Mouse (Mus musculus): ENCODE data around the gene Aurkb. TPM values are rescaled to one million over a fixed set of nuclear protein-coding genes. Genes with fewer than 3 reads are reported as not detected.

The Aurkb gene
- polyA plus RNA-seq, 1 experiment from 2014 or later: 209 TPM

DNA sequence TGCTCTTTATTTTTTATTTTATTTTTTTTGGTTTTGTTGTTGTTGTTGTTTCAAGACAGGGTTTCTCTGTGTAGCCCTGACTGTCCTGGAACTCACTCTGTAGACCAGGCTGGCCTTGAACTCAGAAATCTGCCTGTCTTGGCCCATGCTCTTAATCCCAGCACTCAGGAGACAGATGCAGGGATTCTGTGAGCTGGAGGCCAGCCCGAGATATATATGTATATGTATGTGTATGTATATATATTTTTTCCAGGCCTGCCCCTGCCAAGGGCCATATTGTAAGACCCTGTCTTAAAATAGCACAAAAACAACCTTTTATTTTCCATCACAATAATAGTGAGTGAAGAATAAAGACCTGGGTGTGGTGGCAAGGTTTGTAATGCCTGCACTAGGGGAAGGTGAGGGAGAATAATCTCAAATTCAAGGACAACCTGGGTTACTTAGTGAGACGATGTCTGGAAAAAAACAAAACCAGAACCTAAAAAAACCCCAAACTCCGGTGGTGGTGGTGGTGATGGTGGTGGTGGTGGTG, 20.0 kb downstream of the Aurkb start:
- H3K4me1 ChIP-seq (ENCODE audit: insufficient read depth): peaks cover 16% of the 10 kb centered on the region
- no peak overlapping the region for H3K27ac ChIP-seq (ENCODE audit: low read depth)
- no peaks in the 10 kb centered on the region for H3K36me3 ChIP-seq (ENCODE audit: insufficient read depth)
- H3K9me3 ChIP-seq (ENCODE audit: low read depth, low read length): no peaks in the 10 kb centered on the region
- ATAC-seq (ENCODE audit: insufficient read depth) (no peak), DNase-seq (no peak)
- no peak overlapping the region for H3K4me3 ChIP-seq (ENCODE audit: low read depth, low read length)
- no peak overlapping the region for H3K9ac ChIP-seq
- WGBS: 57% methylated on average over 3 of the region's 3 CpGs
- no peak for TF ChIP-seq CTCF (IDR thresholded peaks at IDR 0.05; ENCODE audit: low read depth)
- H3K4me2 ChIP-seq: peak overlapping the region; percentile 80
- no peaks in the 10 kb centered on the region for H3K27me3 ChIP-seq (ENCODE audit: insufficient read depth, low read length)

DNA sequence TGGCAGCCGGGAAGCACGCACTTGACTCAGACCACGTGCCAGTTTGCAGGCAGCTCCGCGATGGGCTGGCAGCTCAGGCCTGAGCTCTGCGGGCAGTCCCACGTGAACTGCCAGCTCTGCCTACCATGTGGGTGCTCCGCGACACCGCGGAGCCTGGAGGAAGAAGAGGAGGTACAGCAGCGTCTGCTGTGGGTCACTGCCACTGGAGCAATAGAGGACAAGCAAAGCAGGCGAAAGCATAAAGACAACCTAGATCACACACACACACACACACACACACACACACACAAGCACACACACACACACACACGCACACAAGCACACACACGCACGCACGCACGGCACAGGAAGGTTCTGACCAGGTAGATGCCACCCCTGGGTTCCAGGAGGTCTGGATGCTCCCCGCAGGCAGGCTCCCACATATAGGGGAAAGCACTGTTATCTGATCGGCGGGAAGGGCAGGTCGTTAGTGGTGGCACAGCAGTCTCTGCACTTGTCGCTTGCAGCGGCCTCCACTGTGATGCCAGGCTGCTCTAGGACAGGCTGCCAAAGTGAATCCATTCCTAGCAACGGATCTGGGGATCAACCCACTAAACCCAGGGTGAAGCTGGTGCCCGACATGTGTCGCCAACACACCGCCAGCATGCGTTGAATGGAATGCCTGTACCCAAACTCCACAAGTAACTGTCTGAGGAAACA, 20.9 kb downstream of the Aurkb start:
- ATAC-seq (ENCODE audit: insufficient read depth) (no peak), DNase-seq (peak; percentile 46)
- H3K4me3 ChIP-seq (ENCODE audit: low read depth, low read length): peak overlapping the region; percentile 38
- no peaks in the 10 kb centered on the region for H3K27me3 ChIP-seq (ENCODE audit: insufficient read depth, low read length)
- no peak for TF ChIP-seq CTCF (IDR thresholded peaks at IDR 0.05; ENCODE audit: low read depth)
- WGBS: 3% methylated on average over 29 of the region's 29 CpGs
- H3K4me2 ChIP-seq: peak overlapping the region; percentile 80
- H3K9me3 ChIP-seq (ENCODE audit: low read depth, low read length): no peaks in the 10 kb centered on the region
- H3K9ac ChIP-seq: peak overlapping the region; percentile 47
- peaks cover 17% of the 10 kb centered on the region for H3K4me1 ChIP-seq (ENCODE audit: insufficient read depth)
- H3K27ac ChIP-seq (ENCODE audit: low read depth): no peak overlapping the region
- no peaks in the 10 kb centered on the region for H3K36me3 ChIP-seq (ENCODE audit: insufficient read depth)

DNA sequence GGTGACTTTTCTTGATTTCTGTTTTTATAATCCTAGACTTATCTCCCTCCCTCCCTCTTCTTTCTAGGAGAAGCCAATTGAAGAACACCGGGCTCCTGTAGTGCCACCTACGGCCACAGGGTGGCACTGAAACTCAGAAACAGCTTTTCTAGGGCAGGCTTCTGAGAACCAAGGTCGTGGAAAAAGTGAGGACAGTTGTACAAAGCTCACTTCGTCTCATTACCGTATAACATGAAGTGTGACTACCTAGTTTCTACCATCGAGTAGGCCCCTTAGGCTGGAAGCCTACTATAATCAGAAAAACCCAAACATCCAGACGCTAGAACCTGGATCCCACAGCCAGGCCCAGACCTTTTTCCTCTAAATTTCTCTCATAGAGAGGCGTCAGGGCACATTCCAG, 21.5 kb downstream of the Aurkb start:
- Histone ChIP-seq H3K9me3 (ENCODE audit: low read depth, low read length) (no peaks in the 10 kb centered on the region), H3K36me3 (ENCODE audit: insufficient read depth) (no peaks in the 10 kb centered on the region), H3K9ac (peak overlapping the region; percentile 47; the same call in 1 of the 2 replicates), H3K4me1 (ENCODE audit: insufficient read depth) (peaks cover 17% of the 10 kb centered on the region), H3K4me3 (ENCODE audit: low read depth, low read length) (peak overlapping the region; percentile 38), H3K27ac (ENCODE audit: low read depth) (peak overlapping the region; percentile 19; the same call in 1 of the 2 replicates), H3K27me3 (ENCODE audit: insufficient read depth, low read length) (no peaks in the 10 kb centered on the region), H3K4me2 (peak overlapping the region; percentile 80)
- no peak for ATAC-seq (ENCODE audit: insufficient read depth)
- DNase-seq: peak; percentile 97
- TF ChIP-seq CTCF (IDR thresholded peaks at IDR 0.05; ENCODE audit: low read depth): peak; percentile 86
- WGBS: 8% methylated on average over 8 of the region's 8 CpGs

DNA sequence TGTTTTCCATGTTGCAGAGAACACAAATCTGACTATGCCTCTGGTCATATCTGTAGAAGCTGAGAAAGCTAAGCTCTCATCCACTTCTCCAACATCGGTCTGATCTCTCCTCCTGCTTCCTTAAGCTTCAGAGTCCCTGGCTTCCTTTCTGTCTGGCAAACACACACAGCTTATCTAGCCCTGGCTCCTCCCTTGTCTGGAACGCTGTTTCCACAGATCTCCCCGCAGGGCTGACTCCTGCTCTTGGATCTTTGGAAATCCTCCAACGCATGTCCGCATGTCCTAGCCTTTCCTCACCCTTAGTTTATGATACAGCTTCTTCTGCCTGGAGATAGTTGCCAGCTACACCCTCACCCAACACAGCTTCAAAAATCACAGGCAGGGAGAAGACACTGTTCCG, 22.2 kb downstream of the Aurkb start:
- 29% methylated on average over 6 of the region's 6 CpGs for WGBS
- Histone ChIP-seq H3K9ac (no peak overlapping the region), H3K4me1 (ENCODE audit: insufficient read depth) (peaks cover 17% of the 10 kb centered on the region), H3K27me3 (ENCODE audit: insufficient read depth, low read length) (no peaks in the 10 kb centered on the region), H3K36me3 (ENCODE audit: insufficient read depth) (no peaks in the 10 kb centered on the region), H3K4me3 (ENCODE audit: low read depth, low read length) (no peak overlapping the region), H3K9me3 (ENCODE audit: low read depth, low read length) (no peaks in the 10 kb centered on the region), H3K4me2 (peak overlapping the region; percentile 80; the same call in 1 of the 2 replicates), H3K27ac (ENCODE audit: low read depth) (peak overlapping the region; percentile 19)
- TF ChIP-seq CTCF (IDR thresholded peaks at IDR 0.05; ENCODE audit: low read depth): no peak
- ATAC-seq (ENCODE audit: insufficient read depth) (no peak), DNase-seq (peak; percentile 49)

DNA sequence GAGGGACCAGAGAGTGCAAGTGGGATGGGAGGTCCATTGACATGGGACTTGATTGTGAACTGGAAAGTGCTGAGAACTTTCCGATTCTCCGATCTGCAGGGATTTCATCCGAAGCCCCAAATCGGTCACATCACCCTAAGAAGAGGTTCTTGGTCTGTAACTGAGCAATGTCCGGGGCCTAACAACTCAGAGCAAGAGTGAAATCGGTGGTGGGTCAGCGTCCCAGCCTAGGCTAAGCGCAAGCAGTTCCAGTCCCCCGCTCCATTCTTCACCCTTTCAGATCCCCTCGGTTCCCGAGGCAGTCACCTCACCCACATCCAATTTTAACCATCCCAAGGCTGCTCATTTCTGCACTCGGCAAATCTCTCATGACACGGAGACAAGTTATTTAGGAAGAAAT, 24.6 kb downstream of the Aurkb start:
- DNase-seq (peak; percentile 46), ATAC-seq (ENCODE audit: insufficient read depth) (no peak)
- no peaks in the 10 kb centered on the region for H3K9me3 ChIP-seq (ENCODE audit: low read depth, low read length)
- peaks cover 12% of the 10 kb centered on the region for H3K4me1 ChIP-seq (ENCODE audit: insufficient read depth)
- peak overlapping the region; percentile 81 for H3K9ac ChIP-seq
- H3K36me3 ChIP-seq (ENCODE audit: insufficient read depth): no peaks in the 10 kb centered on the region
- peak overlapping the region; percentile 70 for H3K4me3 ChIP-seq (ENCODE audit: low read depth, low read length)
- TF ChIP-seq CTCF (IDR thresholded peaks at IDR 0.05; ENCODE audit: low read depth): no peak
- H3K27me3 ChIP-seq (ENCODE audit: insufficient read depth, low read length): no peaks in the 10 kb centered on the region
- WGBS: under 1% methylated on average over 13 of the region's 13 CpGs
- peak overlapping the region; percentile 95 for H3K27ac ChIP-seq (ENCODE audit: low read depth)
- peak overlapping the region; percentile 89 for H3K4me2 ChIP-seq

DNA sequence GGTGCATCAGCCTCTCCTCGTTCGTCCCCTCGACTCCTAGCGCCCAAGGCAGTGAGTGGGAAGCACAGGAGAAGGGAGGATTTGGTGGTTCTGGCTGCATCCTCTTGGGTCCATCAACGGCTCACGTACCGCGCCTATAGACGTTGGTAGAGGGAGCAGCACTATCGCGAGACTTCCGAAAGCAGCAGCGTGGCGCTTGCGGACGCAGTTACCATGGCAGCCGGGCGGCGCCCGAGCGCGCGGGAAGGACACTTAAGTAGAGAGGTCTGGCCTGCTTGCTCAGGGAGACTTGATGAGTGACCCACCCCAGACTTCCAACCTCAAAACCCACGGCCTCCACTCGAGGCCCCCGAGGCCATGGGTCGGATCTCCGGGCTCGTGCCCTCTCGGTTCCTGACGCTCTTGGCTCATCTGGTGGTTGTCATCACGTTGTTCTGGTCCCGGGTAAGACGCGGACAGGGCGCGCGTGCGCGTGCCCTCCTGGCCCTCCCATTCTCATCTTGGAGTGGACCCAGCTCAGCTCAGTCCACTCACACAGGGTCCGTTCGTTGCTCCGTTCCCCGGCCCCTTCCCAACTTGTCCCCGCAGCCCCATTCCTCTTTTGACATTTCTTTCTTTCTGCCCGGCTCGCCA, 25.3 kb downstream of the Aurkb start, which contains the start of gene Tmem107:
Gene Tmem107, plus strand, starts transcription at position 217 of the 633 bp plus-strand sequence.
- peak; percentile 90 for ATAC-seq (ENCODE audit: insufficient read depth)
- H3K4me1 ChIP-seq (ENCODE audit: insufficient read depth): peaks cover 12% of the 10 kb centered on the region
- DNase-seq: peak; percentile 99
- no peaks in the 10 kb centered on the region for H3K36me3 ChIP-seq (ENCODE audit: insufficient read depth)
- peak within 1 kb of the TSS; percentile 81 for H3K9ac ChIP-seq
- peak within 1 kb of the TSS; percentile 89 for H3K4me2 ChIP-seq
- no peaks in the 10 kb centered on the region for H3K9me3 ChIP-seq (ENCODE audit: low read depth, low read length)
- H3K27me3 ChIP-seq (ENCODE audit: insufficient read depth, low read length): no peaks in the 10 kb centered on the region
- H3K4me3 ChIP-seq (ENCODE audit: low read depth, low read length): peak within 1 kb of the TSS; percentile 70
- H3K27ac ChIP-seq (ENCODE audit: low read depth): peak within 1 kb of the TSS; percentile 95
- under 1% methylated on average over 47 of the region's 47 CpGs for WGBS
- TF ChIP-seq CTCF (IDR thresholded peaks at IDR 0.05; ENCODE audit: low read depth): no peak; the same call in 1 of the 2 replicates

DNA sequence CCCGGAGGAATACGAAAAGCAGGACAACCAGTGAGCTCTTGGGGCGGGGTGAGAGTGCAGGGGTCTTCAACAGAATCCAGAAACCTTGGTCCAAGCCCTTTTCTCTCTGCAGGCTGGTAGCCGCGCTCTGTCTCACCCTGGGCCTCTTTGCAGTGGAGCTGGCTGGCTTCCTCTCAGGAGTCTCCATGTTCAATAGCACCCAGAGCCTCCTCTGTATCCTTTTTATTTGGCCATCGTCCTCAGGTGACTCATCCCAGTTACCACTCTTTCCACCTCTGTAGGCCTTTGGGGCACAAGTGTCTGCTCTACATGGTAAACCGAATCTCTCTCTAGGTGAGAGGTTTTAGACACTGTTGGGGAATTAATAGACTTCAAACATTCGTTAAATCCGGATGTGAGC, 25.8 kb downstream of the Aurkb start:
- 22% methylated on average over 9 of the region's 9 CpGs for WGBS
- Histone ChIP-seq H3K9ac (peak overlapping the region; percentile 81), H3K9me3 (ENCODE audit: low read depth, low read length) (no peaks in the 10 kb centered on the region), H3K36me3 (ENCODE audit: insufficient read depth) (no peaks in the 10 kb centered on the region), H3K4me3 (ENCODE audit: low read depth, low read length) (peak overlapping the region; percentile 70), H3K4me2 (peak overlapping the region; percentile 89), H3K27ac (ENCODE audit: low read depth) (peak overlapping the region; percentile 95), H3K27me3 (ENCODE audit: insufficient read depth, low read length) (no peaks in the 10 kb centered on the region), H3K4me1 (ENCODE audit: insufficient read depth) (peaks cover 12% of the 10 kb centered on the region)
- no peak for DNase-seq
- TF ChIP-seq CTCF (IDR thresholded peaks at IDR 0.05; ENCODE audit: low read depth): no peak
- no peak for ATAC-seq (ENCODE audit: insufficient read depth)
